Mouse (Mus musculus): ENCODE results near the gene Adgrd1. TPM values are rescaled to one million over a fixed set of nuclear protein-coding genes. Genes with fewer than 3 reads are reported as not detected.

The Adgrd1 gene
- polyA plus RNA-seq, 1 experiment from 2014 or later, result not detected

- no peak overlapping the region for H3K9ac ChIP-seq (ENCODE audit: low read length)
- no peaks in the 10 kb centered on the region for H3K36me3 ChIP-seq (ENCODE audit: control insufficient read depth, insufficient read depth, low read length)
- WGBS, result 74% methylated on average over 33 of the region's 33 CpGs
- H3K4me3 ChIP-seq (ENCODE audit: low read depth, low read length), result no peak overlapping the region
- H3K4me1 ChIP-seq (replicated peaks; ENCODE audit: control insufficient read depth, insufficient read depth, low read length), result no peaks in the 10 kb centered on the region
- DNase-seq (ENCODE audit: low spot score) (no peak), ATAC-seq (replicated peaks; ENCODE audit: low FRiP score) (no peak)
- H3K27me3 ChIP-seq (ENCODE audit: control insufficient read depth, insufficient read depth, low read length), result no peaks in the 10 kb centered on the region
- no peaks in the 10 kb centered on the region for H3K9me3 ChIP-seq (ENCODE audit: control insufficient read depth, low read length)
- H3K4me2 ChIP-seq (ENCODE audit: low read depth, low read length, severe bottlenecking), result no peak overlapping the region
- H3K27ac ChIP-seq (ENCODE audit: low read depth, low read length), result no peak overlapping the region
Observed at GRCm38 (mm10) chr5:129225810-129226450, 129.4 kb downstream of the Adgrd1 start.

DNA sequence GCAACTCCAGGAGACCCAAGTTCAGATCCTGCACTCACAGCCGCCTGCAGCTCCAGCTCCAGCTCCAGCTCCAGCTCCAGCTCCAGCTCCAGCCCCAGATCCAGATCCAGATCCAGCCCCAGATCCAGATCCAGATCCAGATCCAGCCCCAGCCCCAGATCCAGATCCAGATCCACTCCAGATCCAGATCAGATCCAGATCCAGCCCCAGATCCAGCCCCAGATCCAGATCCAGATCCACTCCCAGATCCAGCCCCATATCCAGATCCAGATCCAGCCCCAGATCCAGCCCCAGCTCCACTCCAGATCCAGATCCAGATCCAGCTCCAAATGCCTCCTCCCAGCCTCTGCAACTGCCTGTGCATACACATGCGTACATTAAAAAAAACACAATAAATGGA is 131.6 kb downstream of the Adgrd1 start:
- H3K27ac ChIP-seq (ENCODE audit: low read depth, low read length), result no peak overlapping the region
- H3K4me3 ChIP-seq (ENCODE audit: low read depth, low read length), result no peak overlapping the region
- WGBS, result 85% methylated on average over 2 of the region's 2 CpGs
- H3K27me3 ChIP-seq (ENCODE audit: control insufficient read depth, insufficient read depth, low read length), result no peaks in the 10 kb centered on the region
- H3K36me3 ChIP-seq (ENCODE audit: control insufficient read depth, insufficient read depth, low read length), result no peaks in the 10 kb centered on the region
- DNase-seq (ENCODE audit: low spot score), result no peak
- no peak for ATAC-seq (replicated peaks; ENCODE audit: low FRiP score)
- no peaks in the 10 kb centered on the region for H3K4me1 ChIP-seq (replicated peaks; ENCODE audit: control insufficient read depth, insufficient read depth, low read length)
- H3K9me3 ChIP-seq (ENCODE audit: control insufficient read depth, low read length), result no peaks in the 10 kb centered on the region
- no peak overlapping the region for H3K4me2 ChIP-seq (ENCODE audit: low read depth, low read length, severe bottlenecking)
- no peak overlapping the region for H3K9ac ChIP-seq (ENCODE audit: low read length)

GRCm38 (mm10) chr5:129233301-129233700 is 136.8 kb downstream of the Adgrd1 start:
- no peak overlapping the region for H3K4me3 ChIP-seq (ENCODE audit: low read depth, low read length)
- no peak overlapping the region for H3K27ac ChIP-seq (ENCODE audit: low read depth, low read length)
- no peaks in the 10 kb centered on the region for H3K27me3 ChIP-seq (ENCODE audit: control insufficient read depth, insufficient read depth, low read length)
- ATAC-seq (replicated peaks; ENCODE audit: low FRiP score) (no peak), DNase-seq (ENCODE audit: low spot score) (no peak)
- H3K9ac ChIP-seq (ENCODE audit: low read length), result no peak overlapping the region
- 87% methylated on average over 4 of the region's 4 CpGs for WGBS
- H3K4me1 ChIP-seq (replicated peaks; ENCODE audit: control insufficient read depth, insufficient read depth, low read length), result no peaks in the 10 kb centered on the region
- no peaks in the 10 kb centered on the region for H3K36me3 ChIP-seq (ENCODE audit: control insufficient read depth, insufficient read depth, low read length)
- H3K9me3 ChIP-seq (ENCODE audit: control insufficient read depth, low read length), result no peaks in the 10 kb centered on the region
- H3K4me2 ChIP-seq (ENCODE audit: low read depth, low read length, severe bottlenecking), result no peak overlapping the region

GRCm38 (mm10) chr5:129233881-129234432 is 137.4 kb downstream of the Adgrd1 start:
- Histone ChIP-seq H3K27ac (ENCODE audit: low read depth, low read length) (no peak overlapping the region), H3K4me2 (ENCODE audit: low read depth, low read length, severe bottlenecking) (no peak overlapping the region), H3K4me1 (replicated peaks; ENCODE audit: control insufficient read depth, insufficient read depth, low read length) (no peaks in the 10 kb centered on the region), H3K9me3 (ENCODE audit: control insufficient read depth, low read length) (no peaks in the 10 kb centered on the region), H3K36me3 (ENCODE audit: control insufficient read depth, insufficient read depth, low read length) (no peaks in the 10 kb centered on the region), H3K27me3 (ENCODE audit: control insufficient read depth, insufficient read depth, low read length) (no peaks in the 10 kb centered on the region), H3K9ac (ENCODE audit: low read length) (no peak overlapping the region), H3K4me3 (ENCODE audit: low read depth, low read length) (no peak overlapping the region)
- WGBS, result 81% methylated on average over 7 of the region's 7 CpGs
- ATAC-seq (replicated peaks; ENCODE audit: low FRiP score) (no peak), DNase-seq (ENCODE audit: low spot score) (no peak)

GRCm38 (mm10) chr5:129236366-129236765 is 139.8 kb downstream of the Adgrd1 start:
- ATAC-seq (replicated peaks; ENCODE audit: low FRiP score), result no peak
- Histone ChIP-seq H3K9ac (ENCODE audit: low read length) (no peak overlapping the region), H3K27ac (ENCODE audit: low read depth, low read length) (no peak overlapping the region), H3K4me2 (ENCODE audit: low read depth, low read length, severe bottlenecking) (no peak overlapping the region), H3K27me3 (ENCODE audit: control insufficient read depth, insufficient read depth, low read length) (no peaks in the 10 kb centered on the region), H3K9me3 (ENCODE audit: control insufficient read depth, low read length) (no peaks in the 10 kb centered on the region), H3K36me3 (ENCODE audit: control insufficient read depth, insufficient read depth, low read length) (no peaks in the 10 kb centered on the region), H3K4me1 (replicated peaks; ENCODE audit: control insufficient read depth, insufficient read depth, low read length) (no peaks in the 10 kb centered on the region), H3K4me3 (ENCODE audit: low read depth, low read length) (no peak overlapping the region)
- 82% methylated on average over 11 of the region's 11 CpGs for WGBS
- DNase-seq (ENCODE audit: low spot score), result no peak

DNA sequence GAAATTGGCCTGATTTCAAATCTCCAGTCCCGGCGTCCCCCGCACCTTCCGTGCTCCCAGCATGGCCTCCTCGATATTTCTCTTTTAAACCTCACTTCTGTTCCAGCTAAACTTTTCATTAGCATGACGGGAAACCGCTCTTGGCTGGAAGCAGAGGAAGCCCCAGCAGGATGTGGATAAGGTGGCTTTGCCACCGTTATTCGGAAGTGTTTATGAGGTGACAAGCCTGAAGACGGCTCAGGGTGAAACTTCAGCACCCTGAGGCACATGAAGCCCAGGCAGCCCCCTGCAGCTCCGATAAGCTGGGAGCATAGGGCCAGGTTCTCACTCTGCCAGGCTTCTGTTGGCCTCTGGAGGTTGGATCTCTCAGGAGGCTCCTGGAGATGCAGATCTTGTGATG is 145.3 kb downstream of the Adgrd1 start:
- no peak for ATAC-seq (replicated peaks; ENCODE audit: low FRiP score)
- no peak overlapping the region for H3K27ac ChIP-seq (ENCODE audit: low read depth, low read length)
- H3K9ac ChIP-seq (ENCODE audit: low read length), result no peak overlapping the region
- no peaks in the 10 kb centered on the region for H3K27me3 ChIP-seq (ENCODE audit: control insufficient read depth, insufficient read depth, low read length)
- H3K4me3 ChIP-seq (ENCODE audit: low read depth, low read length), result no peak overlapping the region
- H3K36me3 ChIP-seq (ENCODE audit: control insufficient read depth, insufficient read depth, low read length), result no peaks in the 10 kb centered on the region
- 88% methylated on average over 11 of the region's 11 CpGs for WGBS
- H3K4me2 ChIP-seq (ENCODE audit: low read depth, low read length, severe bottlenecking), result no peak overlapping the region
- H3K4me1 ChIP-seq (replicated peaks; ENCODE audit: control insufficient read depth, insufficient read depth, low read length), result no peaks in the 10 kb centered on the region
- H3K9me3 ChIP-seq (ENCODE audit: control insufficient read depth, low read length), result no peaks in the 10 kb centered on the region
- no peak for DNase-seq (ENCODE audit: low spot score)

DNA sequence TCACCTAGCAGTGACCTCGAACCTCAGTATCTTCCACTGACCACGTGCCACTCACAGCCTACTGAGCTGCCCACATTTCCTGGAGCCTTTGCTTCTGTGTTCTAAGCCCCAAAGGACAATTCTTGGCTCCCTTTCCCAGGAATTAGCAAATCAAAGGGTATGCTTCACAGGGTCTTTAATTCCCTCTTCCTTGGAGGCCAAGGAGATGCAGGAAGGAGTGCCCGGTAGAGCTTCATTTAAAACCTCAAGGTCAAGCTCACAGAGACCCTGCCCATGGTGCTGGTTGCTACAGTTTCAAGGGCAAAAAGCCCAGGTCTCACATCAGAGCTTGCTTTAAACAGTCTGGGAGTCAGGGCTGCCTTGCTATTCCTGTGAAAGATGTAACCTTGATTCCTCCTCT is 145.7 kb downstream of the Adgrd1 start:
- no peaks in the 10 kb centered on the region for H3K36me3 ChIP-seq (ENCODE audit: control insufficient read depth, insufficient read depth, low read length)
- no peaks in the 10 kb centered on the region for H3K27me3 ChIP-seq (ENCODE audit: control insufficient read depth, insufficient read depth, low read length)
- no peak overlapping the region for H3K4me2 ChIP-seq (ENCODE audit: low read depth, low read length, severe bottlenecking)
- DNase-seq (ENCODE audit: low spot score) (no peak), ATAC-seq (replicated peaks; ENCODE audit: low FRiP score) (no peak)
- WGBS, result 52% methylated on average over 3 of the region's 3 CpGs
- H3K27ac ChIP-seq (ENCODE audit: low read depth, low read length), result no peak overlapping the region
- no peak overlapping the region for H3K9ac ChIP-seq (ENCODE audit: low read length)
- H3K9me3 ChIP-seq (ENCODE audit: control insufficient read depth, low read length), result no peaks in the 10 kb centered on the region
- no peak overlapping the region for H3K4me3 ChIP-seq (ENCODE audit: low read depth, low read length)
- H3K4me1 ChIP-seq (replicated peaks; ENCODE audit: control insufficient read depth, insufficient read depth, low read length), result no peaks in the 10 kb centered on the region

- no peak for ATAC-seq (replicated peaks; ENCODE audit: low FRiP score)
- WGBS, result 56% methylated on average over 4 of the region's 4 CpGs
- DNase-seq (ENCODE audit: low spot score), result no peak
Observed at GRCm38 (mm10) chr5:129243120-129243519, 146.6 kb downstream of the Adgrd1 start.

GRCm38 (mm10) chr5:129244392-129244791 is 147.8 kb downstream of the Adgrd1 start:
- H3K9me3 ChIP-seq (ENCODE audit: control insufficient read depth, low read length), result no peaks in the 10 kb centered on the region
- WGBS, result 65% methylated on average over 5 of the region's 5 CpGs
- ATAC-seq (replicated peaks; ENCODE audit: low FRiP score), result no peak

More at GRCm38 (mm10) chr5:129243120-129243519, 146.6 kb downstream of the Adgrd1 start:
- no peaks in the 10 kb centered on the region for H3K27me3 ChIP-seq (ENCODE audit: control insufficient read depth, insufficient read depth, low read length)
- H3K4me2 ChIP-seq (ENCODE audit: low read depth, low read length, severe bottlenecking), result no peak overlapping the region
- H3K36me3 ChIP-seq (ENCODE audit: control insufficient read depth, insufficient read depth, low read length), result no peaks in the 10 kb centered on the region
- H3K4me3 ChIP-seq (ENCODE audit: low read depth, low read length), result no peak overlapping the region
- H3K27ac ChIP-seq (ENCODE audit: low read depth, low read length), result no peak overlapping the region
- no peak overlapping the region for H3K9ac ChIP-seq (ENCODE audit: low read length)
- H3K9me3 ChIP-seq (ENCODE audit: control insufficient read depth, low read length), result no peaks in the 10 kb centered on the region
- no peaks in the 10 kb centered on the region for H3K4me1 ChIP-seq (replicated peaks; ENCODE audit: control insufficient read depth, insufficient read depth, low read length)

More at GRCm38 (mm10) chr5:129244392-129244791, 147.8 kb downstream of the Adgrd1 start:
- no peaks in the 10 kb centered on the region for H3K27me3 ChIP-seq (ENCODE audit: control insufficient read depth, insufficient read depth, low read length)
- DNase-seq (ENCODE audit: low spot score), result no peak
- no peak overlapping the region for H3K4me3 ChIP-seq (ENCODE audit: low read depth, low read length)
- H3K36me3 ChIP-seq (ENCODE audit: control insufficient read depth, insufficient read depth, low read length), result no peaks in the 10 kb centered on the region
- no peaks in the 10 kb centered on the region for H3K4me1 ChIP-seq (replicated peaks; ENCODE audit: control insufficient read depth, insufficient read depth, low read length)
- H3K27ac ChIP-seq (ENCODE audit: low read depth, low read length), result no peak overlapping the region
- no peak overlapping the region for H3K9ac ChIP-seq (ENCODE audit: low read length)
- H3K4me2 ChIP-seq (ENCODE audit: low read depth, low read length, severe bottlenecking), result no peak overlapping the region
